Mouse (Mus musculus): ENCODE measurements around the gene Acy3. TPM values are rescaled to one million over a fixed set of nuclear protein-coding genes. Genes with fewer than 3 reads are reported as not detected.
A peak's percentile ranks its signal among the peaks of the same experiment; 100 is the strongest.

Gene Acy3
- polyA plus RNA-seq, 1 experiment from 2014 or later = 9.9 TPM

GRCm38 (mm10) chr19:3980917-3981316 is 5.5 kb upstream of the Acy3 start:
- no peaks in the 10 kb centered on the region; the same call in 1 of the 2 replicates for H3K4me1 ChIP-seq (replicated peaks; ENCODE audit: control insufficient read depth, insufficient read depth)
- H3K9ac ChIP-seq (ENCODE audit: low read length) = no peak overlapping the region
- DNase-seq (ENCODE audit: low spot score) (no peak), ATAC-seq (ENCODE audit: low FRiP score, low TSS enrichment) (no peak)
- no peak overlapping the region for H3K4me2 ChIP-seq (replicated peaks; ENCODE audit: low read depth)
- no peak overlapping the region for H3K27ac ChIP-seq (replicated peaks)
- no peaks in the 10 kb centered on the region for H3K27me3 ChIP-seq (ENCODE audit: control insufficient read depth, insufficient read depth, low read length)
- H3K9me3 ChIP-seq (ENCODE audit: control insufficient read depth, low read length) = no peaks in the 10 kb centered on the region
- 74% methylated on average over 9 of the region's 9 CpGs for WGBS
- no peak overlapping the region for H3K4me3 ChIP-seq (ENCODE audit: low read depth, low read length)
- no peak for TF ChIP-seq EP300 (optimal IDR thresholded peaks at IDR 0.05)
- no peak for TF ChIP-seq CTCF (IDR thresholded peaks at IDR 0.05; ENCODE audit: low read depth)
- H3K36me3 ChIP-seq (ENCODE audit: control insufficient read depth, insufficient read depth, low read length) = no peaks in the 10 kb centered on the region

GRCm38 (mm10) chr19:3983527-3984200 is 2.7 kb upstream of the Acy3 start:
- no peak overlapping the region for H3K27ac ChIP-seq (replicated peaks)

GRCm38 (mm10) chr19:3985261-3985681 is 1.1 kb upstream of the Acy3 start:
- TF ChIP-seq EP300 (optimal IDR thresholded peaks at IDR 0.05) (no peak), CTCF (IDR thresholded peaks at IDR 0.05; ENCODE audit: low read depth) (no peak)
- Histone ChIP-seq H3K27ac (replicated peaks) (peak overlapping the region; percentile 45; the same call in 1 of the 2 replicates), H3K4me2 (replicated peaks; ENCODE audit: low read depth) (no peak overlapping the region), H3K9me3 (ENCODE audit: control insufficient read depth, low read length) (no peaks in the 10 kb centered on the region), H3K27me3 (ENCODE audit: control insufficient read depth, insufficient read depth, low read length) (no peaks in the 10 kb centered on the region), H3K36me3 (ENCODE audit: control insufficient read depth, insufficient read depth, low read length) (no peaks in the 10 kb centered on the region), H3K4me1 (replicated peaks; ENCODE audit: control insufficient read depth, insufficient read depth) (peaks cover 5% of the 10 kb centered on the region; the same call in 1 of the 2 replicates), H3K4me3 (ENCODE audit: low read depth, low read length) (no peak overlapping the region), H3K9ac (ENCODE audit: low read length) (no peak overlapping the region)
- ATAC-seq (ENCODE audit: low FRiP score, low TSS enrichment) (no peak), DNase-seq (ENCODE audit: low spot score) (no peak)
- WGBS = 36% methylated on average over 8 of the region's 8 CpGs

More at GRCm38 (mm10) chr19:3983527-3984200, 2.7 kb upstream of the Acy3 start:
- Histone ChIP-seq H3K4me3 (ENCODE audit: low read depth, low read length) (no peak overlapping the region), H3K9me3 (ENCODE audit: control insufficient read depth, low read length) (no peaks in the 10 kb centered on the region), H3K27me3 (ENCODE audit: control insufficient read depth, insufficient read depth, low read length) (no peaks in the 10 kb centered on the region), H3K36me3 (ENCODE audit: control insufficient read depth, insufficient read depth, low read length) (no peaks in the 10 kb centered on the region), H3K9ac (ENCODE audit: low read length) (no peak overlapping the region), H3K4me2 (replicated peaks; ENCODE audit: low read depth) (no peak overlapping the region), H3K4me1 (replicated peaks; ENCODE audit: control insufficient read depth, insufficient read depth) (peaks cover 5% of the 10 kb centered on the region; the same call in 1 of the 2 replicates)
- ATAC-seq (ENCODE audit: low FRiP score, low TSS enrichment) (no peak), DNase-seq (ENCODE audit: low spot score) (no peak)
- 59% methylated on average over 9 of the region's 9 CpGs for WGBS
- no peak for TF ChIP-seq CTCF (IDR thresholded peaks at IDR 0.05; ENCODE audit: low read depth)
- TF ChIP-seq EP300 (optimal IDR thresholded peaks at IDR 0.05) = no peak

GRCm38 (mm10) chr19:3988066-3988465 is 1.7 kb downstream of the Acy3 start:
- H3K4me1 ChIP-seq (replicated peaks; ENCODE audit: control insufficient read depth, insufficient read depth) = peaks cover 5% of the 10 kb centered on the region; the same call in 1 of the 2 replicates
- H3K9ac ChIP-seq (ENCODE audit: low read length) = no peak overlapping the region
- no peaks in the 10 kb centered on the region for H3K9me3 ChIP-seq (ENCODE audit: control insufficient read depth, low read length)
- no peak overlapping the region for H3K4me2 ChIP-seq (replicated peaks; ENCODE audit: low read depth)
- no peaks in the 10 kb centered on the region for H3K36me3 ChIP-seq (ENCODE audit: control insufficient read depth, insufficient read depth, low read length)
- H3K27ac ChIP-seq (replicated peaks) = no peak overlapping the region
- no peak for TF ChIP-seq EP300 (optimal IDR thresholded peaks at IDR 0.05)
- no peak for TF ChIP-seq CTCF (IDR thresholded peaks at IDR 0.05; ENCODE audit: low read depth)
- no peaks in the 10 kb centered on the region for H3K27me3 ChIP-seq (ENCODE audit: control insufficient read depth, insufficient read depth, low read length)
- DNase-seq (ENCODE audit: low spot score) = no peak
- 82% methylated on average over 14 of the region's 14 CpGs for WGBS
- no peak for ATAC-seq (ENCODE audit: low FRiP score, low TSS enrichment)
- no peak overlapping the region for H3K4me3 ChIP-seq (ENCODE audit: low read depth, low read length)

GRCm38 (mm10) chr19:3988750-3989149 is 2.4 kb downstream of the Acy3 start:
- Histone ChIP-seq H3K4me1 (replicated peaks; ENCODE audit: control insufficient read depth, insufficient read depth) (peaks cover 5% of the 10 kb centered on the region; the same call in 1 of the 2 replicates), H3K4me3 (ENCODE audit: low read depth, low read length) (no peak overlapping the region), H3K9ac (ENCODE audit: low read length) (no peak overlapping the region), H3K4me2 (replicated peaks; ENCODE audit: low read depth) (no peak overlapping the region), H3K9me3 (ENCODE audit: control insufficient read depth, low read length) (no peaks in the 10 kb centered on the region), H3K27ac (replicated peaks) (no peak overlapping the region), H3K27me3 (ENCODE audit: control insufficient read depth, insufficient read depth, low read length) (no peaks in the 10 kb centered on the region), H3K36me3 (ENCODE audit: control insufficient read depth, insufficient read depth, low read length) (no peaks in the 10 kb centered on the region)
- WGBS = 84% methylated on average over 4 of the region's 4 CpGs
- DNase-seq (ENCODE audit: low spot score) (no peak), ATAC-seq (ENCODE audit: low FRiP score, low TSS enrichment) (no peak)
- TF ChIP-seq EP300 (optimal IDR thresholded peaks at IDR 0.05) (no peak), CTCF (IDR thresholded peaks at IDR 0.05; ENCODE audit: low read depth) (peak; percentile 47)

GRCm38 (mm10) chr19:3990804-3991203 is 4.4 kb downstream of the Acy3 start:
- no peaks in the 10 kb centered on the region for H3K9me3 ChIP-seq (ENCODE audit: control insufficient read depth, low read length)

More at GRCm38 (mm10) chr19:3990804-3991203, 4.4 kb downstream of the Acy3 start:
- H3K4me2 ChIP-seq (replicated peaks; ENCODE audit: low read depth) = no peak overlapping the region
- ATAC-seq (ENCODE audit: low FRiP score, low TSS enrichment) = no peak
- H3K36me3 ChIP-seq (ENCODE audit: control insufficient read depth, insufficient read depth, low read length) = no peaks in the 10 kb centered on the region
- 41% methylated on average over 6 of the region's 6 CpGs for WGBS
- 0 out of 2 replicates have a peak, but pooled peaks cover 5% of the 10 kb centered on the region for H3K4me1 ChIP-seq (replicated peaks; ENCODE audit: control insufficient read depth, insufficient read depth)
- no peak overlapping the region for H3K4me3 ChIP-seq (ENCODE audit: low read depth, low read length)
- no peaks in the 10 kb centered on the region for H3K27me3 ChIP-seq (ENCODE audit: control insufficient read depth, insufficient read depth, low read length)
- no peak for DNase-seq (ENCODE audit: low spot score)
- TF ChIP-seq EP300 (optimal IDR thresholded peaks at IDR 0.05) (no peak), CTCF (IDR thresholded peaks at IDR 0.05; ENCODE audit: low read depth) (no peak)
- no peak overlapping the region for H3K27ac ChIP-seq (replicated peaks)
- no peak overlapping the region for H3K9ac ChIP-seq (ENCODE audit: low read length)

All from stomach, postnatal 0 days (tissue).